Mouse (Mus musculus) G1E (cell line): ENCODE data around the gene Enpp1.

ENCODE experiments used
- CTCF ChIP-seq: IDR thresholded peaks from 2 replicates; pipeline ENCODE4 v1.5.1; 2012; ENCODE audit warnings: low read depth, low read length, inconsistent platforms, mixed read lengths
- GATA2 ChIP-seq: IDR thresholded peaks from 2 replicates; pipeline ENCODE4 v1.6.1; 2012; ENCODE audit warnings: low read depth, low read length, inconsistent platforms, borderline replicate concordance
- POLR2AphosphoS5 ChIP-seq: IDR thresholded peaks from 2 replicates; pipeline ENCODE4 v1.6.1; 2012; ENCODE audit warnings: low read depth, low read length, inconsistent platforms; ENCODE audit not compliant: insufficient replicate concordance

DNA sequence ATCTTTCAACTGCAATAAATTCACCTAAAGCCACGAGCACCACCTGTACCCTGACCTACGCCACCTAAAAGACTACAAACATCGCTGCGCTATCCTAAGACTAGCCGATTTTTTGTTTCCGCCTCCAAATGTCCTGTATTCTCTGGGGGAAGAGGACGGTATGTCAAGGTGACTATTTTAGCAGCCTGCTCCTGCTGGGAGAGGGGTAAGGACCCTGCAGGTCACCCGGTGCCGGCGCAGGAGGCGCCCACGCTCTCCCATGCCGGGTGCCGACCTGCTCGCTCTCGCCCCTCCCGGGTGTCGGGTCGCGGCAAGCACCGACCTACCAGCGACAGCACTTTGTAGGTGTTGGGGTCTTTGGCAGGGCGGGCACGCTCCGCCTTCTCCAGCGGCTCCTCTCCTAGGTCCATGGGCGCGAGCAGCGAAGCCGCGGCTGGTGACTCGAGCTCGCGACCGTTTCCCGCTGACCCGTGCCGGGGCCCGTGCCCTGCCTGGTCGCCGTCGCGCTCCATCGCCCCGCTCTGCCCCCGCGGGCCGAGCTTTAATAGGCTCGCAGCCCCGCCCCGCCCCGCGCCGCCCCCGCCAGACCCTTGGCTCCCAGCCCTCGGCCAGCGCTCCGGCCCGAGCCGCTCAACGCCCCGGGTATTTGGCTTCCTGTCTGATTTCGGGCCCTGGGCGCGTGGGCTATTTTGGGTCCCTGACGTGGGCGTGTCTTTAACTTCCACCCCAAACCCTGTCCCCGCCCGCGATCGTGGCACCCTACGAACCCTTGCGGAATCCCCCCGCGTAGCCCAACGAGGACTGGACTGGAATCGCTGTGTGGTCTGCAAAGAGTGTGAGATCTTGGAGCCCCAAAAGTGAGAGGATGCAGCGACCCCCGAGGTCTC is at the start of gene Enpp1:
- TF ChIP-seq CTCF (no peak), POLR2AphosphoS5 (no peak), GATA2 (no peak)
